Mouse (Mus musculus) limb, embryonic 14.5 days (tissue): ENCODE data around the gene Atp10b. TPM values are rescaled to one million over a fixed set of nuclear protein-coding genes. Genes with fewer than 3 reads are reported as not detected.
"Not testable (repeated sequence)": the region's sequence is repeated elsewhere in the genome, so short reads cannot be mapped to it uniquely, and the experiment has no call there.

Experiments used
- ATAC-seq: fragments of 200-750 bp; cut with Nextera tagmentation; 2 replicates; pipeline ENCODE4 v1.8.0; 2017; ENCODE audit warnings: low read depth, moderate number of reproducible peaks, moderate TSS enrichment; ENCODE audit not compliant: low FRiP score
- DNase-seq: peaks from one replicate; pipeline ENCODE4 v3.0.0-alpha.2; 2015; ENCODE audit warnings: low spot score
- H3K27ac ChIP-seq: fragments of 300-500 bp; sonication (generic); replicated peaks from 2 replicates; pipeline ENCODE4 v1.5.1; 2014; ENCODE audit warnings: low read depth, mild to moderate bottlenecking, low read length, moderate library complexity, mixed read lengths
- H3K27me3 ChIP-seq: fragments of 300-500 bp; sonication (generic); 2 replicates; pipeline ENCODE4 v1.6.1; 2014; ENCODE audit warnings: low read length, mixed read lengths; ENCODE audit not compliant: control insufficient read depth, insufficient read depth
- H3K36me3 ChIP-seq: fragments of 300-500 bp; sonication (generic); 2 replicates; pipeline ENCODE4 v1.6.1; 2014; ENCODE audit warnings: mild to moderate bottlenecking, low read length, moderate library complexity, mixed read lengths; ENCODE audit not compliant: control insufficient read depth, insufficient read depth
- H3K4me1 ChIP-seq: fragments of 300-500 bp; sonication (generic); 2 replicates; pipeline ENCODE4 v1.6.1; 2014; ENCODE audit warnings: antibody characterized with exemption, low read length, mixed read lengths; ENCODE audit not compliant: control insufficient read depth, insufficient read depth
- H3K4me2 ChIP-seq: fragments of 300-500 bp; sonication (generic); replicated peaks from 2 replicates; pipeline ENCODE4 v1.6.1; 2014; ENCODE audit warnings: low read depth, mild to moderate bottlenecking, low read length, moderate library complexity; ENCODE audit not compliant: severe bottlenecking
- H3K4me3 ChIP-seq: fragments of 300-500 bp; sonication (generic); replicated peaks from 2 replicates; pipeline ENCODE4 v1.5.1; 2014; ENCODE audit warnings: low read length
- H3K9ac ChIP-seq: fragments of 300-500 bp; sonication (generic); 2 replicates; pipeline ENCODE4 v1.6.1; 2014; ENCODE audit warnings: mild to moderate bottlenecking, low read depth, low read length, moderate library complexity; ENCODE audit not compliant: severe bottlenecking
- H3K9me3 ChIP-seq: fragments of 300-500 bp; sonication (generic); 2 replicates; pipeline ENCODE4 v1.6.1; 2016; ENCODE audit warnings: low read length; ENCODE audit not compliant: control insufficient read depth
- POLR2A ChIP-seq: fragments of 200-500 bp; IDR thresholded peaks from 2 replicates; pipeline ENCODE4 v1.8.0; 2012; ENCODE audit warnings: inconsistent platforms, mild to moderate bottlenecking, moderate library complexity, borderline replicate concordance; ENCODE audit not compliant: insufficient read depth, insufficient read length; ENCODE audit errors: extremely low read depth
- WGBS: fragments of 180-500 bp; shearing (Covaris S2); extraction: QIAGEN DNeasy Blood & Tissue Kit; methylation state at CpG from one replicate; pipeline ENCODE4 v1.1.7; 2014; 5-methylcytosine and 5-hydroxymethylcytosine counted together
- polyA plus RNA-seq, 2 experiments: library from polyadenylated mRNA; depleted of rRNA in 1 of 2; stranded (reverse) in 1 of 2; unstranded in 1 of 2; fragments of >200 nt; fragmentation: Nextera tagmentation in 1 of 2; extraction: Ambion mirVana in 1 of 2; gene quantifications; 2 replicates each; pipeline versions ENCODE4 v1.2.1 to v1.2.3; 2012 to 2014

Atp10b gene
- polyA plus RNA-seq, 2 experiments = 1.2 to 1.9 TPM

DNA sequence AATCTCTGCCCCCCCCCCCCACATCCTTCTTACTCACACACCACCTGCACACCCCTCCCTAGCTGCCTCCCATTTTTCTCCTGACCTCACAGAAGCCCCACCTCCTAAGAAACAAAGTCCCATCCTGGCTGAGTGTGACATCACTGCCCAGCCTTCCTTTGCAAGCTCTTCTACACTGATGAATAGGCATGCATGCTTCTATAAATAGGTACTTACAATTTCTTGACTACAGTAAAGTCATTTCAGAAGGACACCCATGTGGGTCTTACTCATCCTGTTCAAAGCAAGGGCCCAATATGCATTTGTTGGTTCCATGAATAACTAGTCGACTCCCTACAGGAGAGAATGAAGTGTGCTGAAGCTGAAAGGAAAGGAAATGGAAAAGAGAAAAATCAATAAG, 5.5 kb upstream of the Atp10b start:
- Histone ChIP-seq H3K27me3 (no peaks in the 10 kb centered on the region), H3K36me3 (no peaks in the 10 kb centered on the region), H3K4me2 (no peak overlapping the region), H3K9ac (no peak overlapping the region), H3K4me1 (no peaks in the 10 kb centered on the region), H3K4me3 (no peak overlapping the region), H3K27ac (no peak overlapping the region), H3K9me3 (no peaks in the 10 kb centered on the region)
- ATAC-seq (no peak), DNase-seq (no peak)
- WGBS = 91% methylated on average over 1 of the region's 1 CpGs
- no peak for TF ChIP-seq POLR2A

DNA sequence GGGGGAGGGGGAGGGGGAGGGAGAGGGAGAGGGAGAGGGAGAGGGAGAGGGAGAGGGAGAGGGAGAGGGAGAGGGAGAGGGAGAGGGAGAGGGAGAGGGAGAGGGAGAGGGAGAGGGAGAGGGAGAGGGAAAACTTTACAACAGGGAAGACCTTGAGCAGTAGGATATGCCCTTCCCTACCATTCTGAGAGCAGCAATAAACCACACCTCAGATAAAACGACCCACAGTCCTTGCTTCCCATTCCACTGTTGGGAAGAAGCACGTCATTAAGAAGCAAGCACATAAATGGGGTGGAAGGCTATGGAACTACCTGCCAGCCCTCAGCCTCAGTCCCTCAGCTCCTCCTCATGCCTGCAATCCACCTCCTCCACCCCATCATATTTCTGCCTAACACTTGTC, 4.8 kb upstream of the Atp10b start:
- not testable (repeated sequence) for H3K9me3 ChIP-seq, DNase-seq, ATAC-seq, H3K9ac ChIP-seq, H3K4me1 ChIP-seq, H3K27me3 ChIP-seq, H3K36me3 ChIP-seq, H3K4me3 ChIP-seq, H3K27ac ChIP-seq, H3K4me2 ChIP-seq
- WGBS = 33% methylated on average over 1 of the region's 2 CpGs

DNA sequence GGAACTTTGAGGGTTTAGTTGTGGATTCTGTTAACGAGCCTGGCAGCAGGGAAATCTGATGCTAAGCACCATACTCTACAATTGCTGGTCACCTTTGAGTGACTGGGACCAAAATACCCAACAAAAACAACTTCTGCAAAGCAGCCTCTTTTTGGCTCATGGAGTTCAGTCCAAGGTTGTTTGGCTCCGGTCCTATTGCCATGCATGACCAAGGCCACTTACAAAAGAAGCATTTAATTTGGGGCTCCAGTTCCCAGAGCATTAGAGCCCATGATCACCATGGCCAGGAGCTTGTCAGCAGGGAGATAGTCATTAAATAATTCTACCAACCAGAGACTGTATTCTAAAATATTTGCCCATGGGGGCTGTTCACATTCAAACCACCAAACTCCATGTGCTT, 2.3 kb upstream of the Atp10b start:
- DNase-seq (peak; percentile 7), ATAC-seq (no peak)
- WGBS = 44% methylated on average over 2 of the region's 2 CpGs
- Histone ChIP-seq H3K9me3 (no peaks in the 10 kb centered on the region), H3K27me3 (no peaks in the 10 kb centered on the region), H3K4me3 (no peak overlapping the region), H3K4me2 (no peak overlapping the region), H3K4me1 (no peaks in the 10 kb centered on the region), H3K36me3 (no peaks in the 10 kb centered on the region), H3K27ac (no peak overlapping the region), H3K9ac (no peak overlapping the region)
- TF ChIP-seq POLR2A = no peak

DNA sequence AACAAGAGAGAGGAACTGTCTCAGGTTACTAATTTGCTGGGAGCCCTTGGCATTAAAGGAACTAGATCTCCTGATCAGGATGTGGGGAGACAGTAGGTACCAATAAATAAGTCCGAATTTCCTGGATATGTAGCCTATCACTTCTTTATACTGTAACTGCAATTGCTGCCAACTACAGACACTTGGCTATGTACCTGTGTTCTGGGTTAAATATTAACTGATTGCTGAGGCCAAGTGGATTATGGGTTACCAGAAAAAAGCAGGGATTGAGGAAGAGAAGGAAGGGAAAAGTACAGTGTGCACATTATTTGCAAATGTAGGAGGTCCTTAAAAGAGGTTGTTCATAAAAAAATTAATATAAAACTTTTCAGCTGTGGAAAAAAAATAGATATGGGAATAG, 1.3 kb upstream of the Atp10b start:
- Histone ChIP-seq H3K27me3 (no peaks in the 10 kb centered on the region), H3K4me2 (no peak overlapping the region), H3K4me3 (no peak overlapping the region), H3K27ac (no peak overlapping the region), H3K36me3 (no peaks in the 10 kb centered on the region), H3K9ac (no peak overlapping the region), H3K4me1 (no peaks in the 10 kb centered on the region), H3K9me3 (no peaks in the 10 kb centered on the region)
- 80% methylated on average over 1 of the region's 1 CpGs for WGBS
- no peak for TF ChIP-seq POLR2A
- DNase-seq (no peak), ATAC-seq (no peak)

DNA sequence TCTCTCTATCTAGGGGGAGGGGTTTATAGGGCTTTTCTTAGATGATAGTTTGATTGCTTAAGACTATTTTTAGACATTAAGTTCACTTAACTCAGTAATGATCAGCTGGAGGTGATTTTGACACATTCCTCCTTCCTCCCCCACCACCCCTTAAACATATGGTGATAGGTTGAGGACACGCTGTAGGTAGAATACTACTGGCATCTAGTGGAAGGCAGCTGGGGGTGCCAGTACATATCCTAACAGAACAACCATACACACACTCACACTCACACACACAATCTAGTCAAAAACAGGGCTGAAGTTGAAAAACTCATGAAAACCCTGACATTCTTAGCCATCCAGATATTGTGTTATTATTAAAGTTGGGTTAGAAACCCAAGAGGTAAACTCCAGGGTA, 5.3 kb downstream of the Atp10b start:
- no peaks in the 10 kb centered on the region for H3K36me3 ChIP-seq
- 70% methylated on average over 1 of the region's 1 CpGs for WGBS
- no peaks in the 10 kb centered on the region for H3K9me3 ChIP-seq
- ATAC-seq = no peak
- no peak overlapping the region for H3K4me2 ChIP-seq
- no peak overlapping the region for H3K9ac ChIP-seq
- no peak for DNase-seq
- TF ChIP-seq POLR2A = no peak
- H3K4me3 ChIP-seq = no peak overlapping the region
- H3K27ac ChIP-seq = no peak overlapping the region
- H3K4me1 ChIP-seq = no peaks in the 10 kb centered on the region
- H3K27me3 ChIP-seq = no peaks in the 10 kb centered on the region

DNA sequence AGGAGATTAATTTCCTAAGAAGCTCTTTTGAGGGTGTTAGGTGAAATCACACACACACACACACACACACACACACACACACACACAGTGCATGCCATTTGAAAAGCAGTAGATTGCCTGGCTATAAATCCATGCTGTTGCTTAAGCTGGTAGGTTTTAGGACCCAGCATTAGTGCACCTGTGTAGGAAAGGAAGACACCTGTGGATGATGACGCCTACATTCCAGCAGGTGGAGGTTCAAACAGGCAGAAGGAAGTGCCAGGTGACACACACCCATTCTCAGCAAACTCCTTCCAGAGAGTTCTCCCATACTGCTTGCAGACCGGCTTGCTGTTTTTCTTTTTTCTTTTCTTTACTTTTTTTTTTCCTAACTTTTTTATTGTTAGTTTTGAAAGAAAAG, 5.7 kb downstream of the Atp10b start:
- 72% methylated on average over 2 of the region's 2 CpGs for WGBS
- ATAC-seq = no peak
- no peak overlapping the region for H3K4me2 ChIP-seq
- no peaks in the 10 kb centered on the region for H3K27me3 ChIP-seq
- no peak for DNase-seq
- no peaks in the 10 kb centered on the region for H3K4me1 ChIP-seq
- H3K9ac ChIP-seq = no peak overlapping the region
- no peak overlapping the region for H3K27ac ChIP-seq
- no peaks in the 10 kb centered on the region for H3K36me3 ChIP-seq
- no peak overlapping the region for H3K4me3 ChIP-seq
- TF ChIP-seq POLR2A = no peak
- H3K9me3 ChIP-seq = no peaks in the 10 kb centered on the region
